Mouse (Mus musculus) lung, adult 2 months (tissue): ENCODE measurements around the gene Sipa1l3.

Experiments used
- CTCF ChIP-seq: fragments of 200-500 bp; IDR thresholded peaks from 2 replicates; pipeline ENCODE4 v1.5.1; 2011; ENCODE audit warnings: mild to moderate bottlenecking, low read length, control low read depth; ENCODE audit not compliant: insufficient read depth
- POLR2A ChIP-seq: fragments of 200-500 bp; IDR thresholded peaks from 2 replicates; pipeline ENCODE4 v1.6.1; 2011; ENCODE audit warnings: low read depth, mild to moderate bottlenecking, control low read depth, low read length, borderline replicate concordance; ENCODE audit errors: extremely low read depth

DNA sequence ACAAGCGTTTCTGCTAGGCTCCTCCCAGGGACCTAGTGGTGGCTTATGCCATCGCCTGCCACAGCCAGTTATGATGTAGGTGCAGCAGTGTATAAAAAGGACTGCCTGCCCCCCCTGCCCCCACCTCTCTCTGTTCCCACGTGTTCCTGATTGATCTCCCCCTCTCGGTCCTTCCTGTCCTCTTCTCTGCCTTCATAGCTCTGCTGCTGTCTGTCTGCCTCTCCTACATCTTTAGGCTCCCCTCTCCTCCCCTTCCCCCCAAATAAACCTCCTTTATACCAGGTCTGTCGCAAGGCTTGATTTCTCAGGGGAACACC is 150.5 kb downstream of the Sipa1l3 start:
- TF ChIP-seq CTCF (no peak), POLR2A (no peak)
